Mouse (Mus musculus): Measurements from ENCODE around the gene Pld4.

Pld4 gene

DNA sequence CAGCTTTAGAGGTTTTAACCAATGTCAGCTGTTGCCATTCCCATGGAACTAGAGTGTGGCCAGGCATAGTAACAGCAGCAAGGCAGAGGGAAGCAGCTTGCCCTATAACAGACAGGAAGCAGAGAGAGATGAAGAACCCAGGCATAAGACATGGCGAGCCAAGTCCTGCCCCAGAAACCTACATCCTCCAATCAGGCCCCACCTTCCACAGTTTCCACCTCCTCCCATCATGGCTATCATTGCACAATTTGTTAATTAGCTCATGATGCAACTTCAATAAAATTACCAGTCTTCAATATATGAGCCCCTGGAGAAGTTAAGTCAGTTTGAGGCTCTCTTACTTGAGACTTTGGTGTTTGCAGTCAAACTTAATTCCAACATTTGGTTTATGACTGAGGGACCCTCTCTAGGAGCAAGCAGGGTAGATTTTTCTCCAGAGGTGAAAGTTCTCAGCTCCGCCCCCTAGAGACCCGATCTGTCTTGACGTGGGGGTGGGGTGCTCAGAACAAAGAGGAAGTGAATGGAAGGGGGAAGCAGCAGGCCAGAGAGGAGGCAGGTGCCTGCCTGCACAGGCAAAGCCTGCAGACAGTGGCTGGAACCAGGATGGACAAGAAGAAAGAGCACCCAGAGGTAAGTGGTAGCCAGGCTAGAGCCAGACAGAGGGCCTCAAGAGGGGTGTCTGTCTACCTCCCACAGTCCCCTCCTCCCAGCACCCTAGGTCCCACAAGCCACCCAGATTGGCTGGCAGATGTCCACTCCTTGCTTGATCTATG is at the start of gene Pld4:
Gene Pld4 (plus strand): TSS at position 502 of the 773 bp plus-strand sequence.
- DNase-seq: no peak

GRCm38 (mm10) chr12:112713984-112714383 is 46.5 kb upstream of the Pld4 start:
- no peak for DNase-seq

- peak in 1 of 2 experiments; percentile 75 for DNase-seq
Measured at GRCm38 (mm10) chr12:112717140-112717539, 43.3 kb upstream of the Pld4 start.

DNA sequence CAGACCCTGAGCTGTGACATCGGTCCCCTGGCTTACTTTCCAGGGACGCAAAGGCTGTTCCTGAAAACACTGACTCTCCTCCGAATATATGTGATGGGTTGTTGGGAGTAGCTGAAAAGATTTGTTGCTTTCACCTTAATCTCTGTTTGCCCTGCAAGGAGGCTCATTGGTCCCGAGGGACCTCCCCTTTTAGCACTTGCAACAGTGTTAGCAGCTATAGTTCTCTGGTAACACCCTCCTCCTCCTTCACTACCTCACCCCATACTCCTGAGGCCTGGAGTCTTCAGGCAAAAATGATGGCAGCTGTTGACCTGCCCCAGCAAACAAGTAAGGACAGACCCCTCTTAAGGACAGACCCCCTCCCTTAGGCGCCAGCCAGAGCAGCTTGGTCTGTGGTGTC is 41.5 kb upstream of the Pld4 start:
- DNase-seq: no peak

- DNase-seq: no peak
Measured at GRCm38 (mm10) chr12:112720216-112720615, 40.2 kb upstream of the Pld4 start, which contains the start of gene Cep170b. TSS of gene Cep170b (plus strand) at chr12:112720455.

- peak; percentile 57 for DNase-seq
Measured at GRCm38 (mm10) chr12:112720890-112721423, 39.5 kb upstream of the Pld4 start.

DNA sequence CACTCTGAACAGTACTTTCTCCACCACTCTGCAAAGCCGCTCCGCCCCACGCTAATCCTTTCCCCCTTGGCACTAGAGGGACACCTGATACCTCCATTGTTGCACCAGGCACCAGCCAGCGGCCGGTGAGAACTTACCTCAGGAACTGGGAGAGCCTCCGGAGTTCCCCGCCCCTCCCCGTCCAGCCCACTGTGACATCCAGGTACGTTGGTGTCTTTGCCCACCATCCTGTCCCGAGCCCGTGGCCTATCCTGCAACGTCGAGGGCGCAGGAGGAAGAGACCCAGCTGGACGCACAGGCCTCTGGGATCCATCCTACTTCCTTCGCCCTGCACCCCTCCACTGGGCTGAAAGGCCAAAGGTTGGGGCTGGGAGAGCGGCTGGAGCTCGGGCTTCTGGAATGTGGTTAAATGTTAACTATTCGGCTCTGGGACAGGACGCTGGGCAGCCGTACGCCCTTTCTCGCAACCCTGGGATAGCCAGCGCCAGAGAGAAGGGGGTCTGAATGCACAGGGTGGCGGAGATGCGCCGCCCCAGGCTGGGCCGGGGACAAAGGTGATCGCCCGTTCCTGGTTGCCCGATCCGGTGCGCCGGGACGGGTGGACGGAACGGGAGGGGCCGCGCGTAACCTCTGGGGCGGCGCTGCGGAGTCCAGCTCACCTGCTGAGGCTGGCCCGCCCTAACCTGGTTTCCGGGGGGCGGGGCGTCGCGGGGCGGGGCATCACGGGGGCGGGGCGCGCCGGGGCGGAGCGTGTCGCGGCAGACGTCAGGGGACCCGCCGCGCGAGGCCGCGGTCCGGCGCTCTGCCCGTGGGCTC is 38.8 kb upstream of the Pld4 start:
- DNase-seq: peak; percentile 90 to 92

GRCm38 (mm10) chr12:112722240-112723027 is 38.0 kb upstream of the Pld4 start:
- DNase-seq: peak; percentile 69 to 70

DNA sequence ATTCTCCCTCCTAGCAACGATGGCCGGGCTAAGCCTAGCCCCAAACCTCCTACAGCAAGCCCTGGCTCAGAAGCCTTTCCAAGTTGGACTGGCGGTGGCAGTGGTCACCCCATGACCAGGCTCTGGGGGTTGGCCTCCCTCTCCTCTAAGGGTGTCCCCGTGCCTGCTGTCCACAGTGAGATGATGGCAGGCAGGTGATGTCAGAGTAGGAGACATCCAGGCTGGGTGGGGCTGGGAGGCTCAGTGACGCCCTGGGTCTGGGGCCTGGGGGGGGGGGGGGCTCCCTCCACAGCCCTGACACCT is 37.5 kb upstream of the Pld4 start:
- DNase-seq: no peak

GRCm38 (mm10) chr12:112723445-112723844 is 37.0 kb upstream of the Pld4 start:
- DNase-seq: no peak

GRCm38 (mm10) chr12:112724077-112724805 is 36.2 kb upstream of the Pld4 start:
- peak; percentile 75 to 89 for DNase-seq

- DNase-seq: no peak
Measured at GRCm38 (mm10) chr12:112727801-112728200, 32.7 kb upstream of the Pld4 start.

- DNase-seq: no peak
Measured at GRCm38 (mm10) chr12:112730808-112731207, 29.6 kb upstream of the Pld4 start.

DNA sequence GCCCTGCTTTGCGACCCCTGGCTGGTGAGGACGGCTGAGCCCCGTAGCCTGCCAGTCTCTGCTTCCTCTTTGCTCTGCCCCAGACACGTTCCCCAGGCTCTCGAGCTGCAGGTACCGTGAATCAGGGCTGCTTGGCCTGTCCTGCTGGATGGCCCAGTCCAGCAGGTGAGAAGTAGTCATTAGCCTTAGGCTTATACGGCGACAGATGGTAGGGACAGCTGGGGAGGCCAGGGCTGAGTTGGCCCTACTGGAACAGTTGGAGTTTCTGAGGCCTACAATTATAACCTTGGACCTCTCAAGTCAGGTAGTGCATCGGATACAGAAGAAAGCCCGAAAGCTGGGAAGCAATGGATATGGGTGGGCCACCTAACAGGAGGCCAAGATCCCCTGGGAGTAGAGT is 27.9 kb upstream of the Pld4 start:
- no peak for DNase-seq

- DNase-seq: peak; percentile 66 to 79
Measured at GRCm38 (mm10) chr12:112734108-112734820, 26.2 kb upstream of the Pld4 start.

DNA sequence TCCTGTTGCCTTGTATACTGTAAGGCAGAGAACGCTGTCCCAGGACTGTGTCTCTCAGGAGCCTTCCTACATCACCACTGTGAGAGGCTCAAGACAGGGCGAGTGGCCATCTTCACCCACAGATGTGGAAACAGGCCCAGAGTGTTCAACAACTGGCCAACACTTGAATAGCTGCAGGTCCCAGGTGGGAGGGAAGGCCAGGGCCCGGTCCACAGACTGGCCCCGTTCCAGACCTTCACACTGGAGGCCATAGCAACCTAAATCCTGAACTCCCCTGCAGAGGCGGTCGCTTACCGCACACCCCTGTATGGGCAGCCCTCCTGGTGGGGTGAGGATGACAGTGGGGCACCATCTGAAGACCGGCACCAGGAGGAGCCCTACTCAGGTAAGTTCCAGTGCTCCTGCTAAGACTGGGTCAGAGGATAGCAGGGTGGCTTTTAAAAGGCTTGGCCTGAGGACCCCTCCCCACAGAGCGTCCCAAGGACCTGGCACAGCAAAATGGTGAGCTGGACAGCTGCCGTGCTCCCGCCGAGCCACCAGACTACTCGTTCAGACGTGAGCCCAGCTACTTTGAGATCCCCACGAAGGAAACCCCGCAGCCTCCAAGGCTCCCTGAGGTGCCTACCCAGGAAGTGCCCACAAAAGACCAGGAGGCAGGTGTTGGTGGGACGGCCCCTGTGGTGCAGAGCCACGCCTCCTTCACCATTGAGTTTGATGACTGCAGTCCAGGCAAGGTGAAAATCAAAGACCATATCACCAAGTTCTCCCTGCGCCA is 25.4 kb upstream of the Pld4 start:
- no peak for DNase-seq

- no peak for DNase-seq
Measured at GRCm38 (mm10) chr12:112735896-112736635, 24.4 kb upstream of the Pld4 start.

- no peak for DNase-seq
Measured at GRCm38 (mm10) chr12:112736636-112736925, 23.9 kb upstream of the Pld4 start.

DNA sequence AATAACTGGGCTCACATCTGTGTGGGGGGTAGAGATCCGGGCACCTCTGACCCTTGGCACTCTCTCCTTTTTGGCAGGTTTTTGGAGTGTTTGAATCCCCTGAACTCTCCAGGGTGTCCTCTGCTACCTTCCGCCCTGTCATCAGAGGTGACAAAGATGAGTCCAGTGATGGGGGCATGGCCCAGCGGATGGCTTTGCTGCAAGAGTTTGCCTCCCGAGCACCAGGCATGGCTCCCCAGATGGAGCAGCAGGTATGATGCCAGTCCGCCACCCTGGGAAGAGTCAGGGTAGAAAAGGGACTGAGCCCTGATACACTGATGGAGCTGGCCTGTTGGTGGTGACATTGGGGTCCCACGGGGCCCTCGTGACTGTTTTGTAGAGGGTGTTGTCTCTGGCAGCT is 23.4 kb upstream of the Pld4 start:
- DNase-seq: no peak

GRCm38 (mm10) chr12:112737761-112738160 is 22.7 kb upstream of the Pld4 start:
- DNase-seq: peak; percentile 66 to 78

Measured in kidney, adult 8-10 months (tissue).